9 mouse cellular contexts compared by ENCODE assay signal in the genomic region with DNA sequence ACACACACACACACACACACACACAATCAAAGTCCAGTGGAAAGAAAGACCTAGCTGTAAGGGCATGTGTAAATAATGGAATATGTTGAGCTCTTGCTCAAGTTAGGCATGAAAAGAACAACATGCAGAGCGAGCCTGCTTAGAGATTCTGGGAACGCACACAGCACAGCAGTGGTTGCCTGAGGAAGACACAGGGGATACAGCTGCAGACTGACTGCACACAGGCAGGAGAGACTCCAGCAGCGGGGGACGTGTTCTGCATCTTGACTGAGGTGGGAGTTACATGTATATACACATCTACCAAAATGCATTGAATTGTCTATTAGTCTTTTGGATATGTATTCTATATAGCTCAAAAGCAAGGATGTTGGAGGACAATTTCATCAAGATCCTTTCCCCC. TPM values are rescaled to one million over a fixed set of nuclear protein-coding genes. Genes with fewer than 3 reads are reported as not detected.
DNase-seq lines count a peak whose midpoint lies in the region; ATAC-seq and TF ChIP-seq lines count a peak whose summit lies in the region.
"Had no signal": no experiment of that assay in that cellular context is flagged by ENCODE, and none has a peak within 500 bp of the region (broad histone marks: within the 10 kb centered on the region; RNA-seq: fewer than 3 reads in every experiment).

No protein-coding gene starts in this region.

- H3K4me3 ChIP-seq in heart, embryonic 12.5 days, result no peak overlapping the region
- H3K4me3 ChIP-seq in liver, postnatal 0 days (ENCODE audit: low read depth, low read length), result no peak overlapping the region
- H3K4me3 ChIP-seq in liver, embryonic 12.5 days, result no peak overlapping the region
- peak overlapping the region; percentile 22 for H3K4me3 ChIP-seq in forebrain, embryonic 16.5 days (replicated peaks; ENCODE audit: low read length)
- H3K4me3 ChIP-seq in midbrain, embryonic 15.5 days, result peak overlapping the region; percentile 6; the same call in 1 of the 2 replicates
- H3K4me3 ChIP-seq: left cerebral cortex, adult 2 months had no signal

- TF ChIP-seq CTCF in liver, postnatal 0 days (IDR thresholded peaks at IDR 0.05; ENCODE audit: low read depth), result no peak

- no peak for ATAC-seq in heart, embryonic 12.5 days (ENCODE audit: insufficient number of reproducible peaks, low FRiP score)
- ATAC-seq in liver, postnatal 0 days, result peak; percentile 82
- ATAC-seq in liver, embryonic 12.5 days, result no peak
- ATAC-seq in forebrain, embryonic 16.5 days, result peak; percentile 94
- ATAC-seq in midbrain, embryonic 15.5 days (replicated peaks), result peak; percentile 95
- ATAC-seq in granulocyte monocyte progenitor cell, adult 5-6 weeks (replicated peaks; ENCODE audit: poor library complexity, severe bottlenecking), result no peak

- H3K27me3 ChIP-seq in heart, embryonic 12.5 days (replicated peaks), result no peaks in the 10 kb centered on the region
- no peaks in the 10 kb centered on the region for H3K27me3 ChIP-seq in liver, postnatal 0 days (ENCODE audit: insufficient read depth, low read length)
- H3K27me3 ChIP-seq in liver, embryonic 12.5 days (replicated peaks), result no peaks in the 10 kb centered on the region
- H3K27me3 ChIP-seq in forebrain, embryonic 16.5 days (replicated peaks; ENCODE audit: control insufficient read depth, insufficient read depth, low read length), result no peaks in the 10 kb centered on the region
- H3K27me3 ChIP-seq in midbrain, embryonic 15.5 days (replicated peaks), result no peaks in the 10 kb centered on the region

- no peak for DNase-seq in heart, adult 18-20 months
- DNase-seq in liver, postnatal 0 days, result peak; percentile 35
- DNase-seq in Muller cell, postnatal 12 days (ENCODE audit: inconsistent ontology term), result no peak

- 79% methylated on average over 4 of the region's 4 CpGs for WGBS in heart, embryonic 12.5 days
- WGBS in liver, postnatal 0 days (ENCODE audit: insufficient replicate concordance), result 72% methylated on average over 4 of the region's 4 CpGs
- 64% methylated on average over 4 of the region's 4 CpGs for WGBS in liver, embryonic 12.5 days (ENCODE audit: insufficient replicate concordance)
- WGBS in forebrain, embryonic 16.5 days, result 24% methylated on average over 4 of the region's 4 CpGs
- 24% methylated on average over 4 of the region's 4 CpGs for WGBS in midbrain, embryonic 15.5 days

- no peak overlapping the region for H3K9ac ChIP-seq in heart, embryonic 12.5 days
- H3K9ac ChIP-seq in liver, postnatal 0 days (replicated peaks), result no peak overlapping the region
- no peak overlapping the region for H3K9ac ChIP-seq in liver, embryonic 12.5 days
- peak overlapping the region; percentile 36; the same call in 1 of the 2 replicates for H3K9ac ChIP-seq in forebrain, embryonic 16.5 days (replicated peaks; ENCODE audit: low read depth, low read length)
- H3K9ac ChIP-seq in midbrain, embryonic 15.5 days, result 0 out of 2 replicates have a peak overlapping the region, but pooled peaks have one; percentile 1

- no peak overlapping the region for H3K27ac ChIP-seq in heart, embryonic 12.5 days (ENCODE audit: poor library complexity, severe bottlenecking)
- peak overlapping the region; percentile 69 for H3K27ac ChIP-seq in liver, postnatal 0 days (ENCODE audit: low read depth)
- H3K27ac ChIP-seq in liver, embryonic 12.5 days, result no peak overlapping the region
- H3K27ac ChIP-seq in forebrain, embryonic 16.5 days (ENCODE audit: low read length), result peak overlapping the region; percentile 81
- H3K27ac ChIP-seq in midbrain, embryonic 15.5 days, result peak overlapping the region; percentile 79
- H3K27ac ChIP-seq: left cerebral cortex, adult 2 months had no signal

- H3K4me1 ChIP-seq in heart, embryonic 12.5 days (replicated peaks), result no peaks in the 10 kb centered on the region
- no peaks in the 10 kb centered on the region for H3K4me1 ChIP-seq in liver, postnatal 0 days (ENCODE audit: insufficient read depth)
- no peaks in the 10 kb centered on the region for H3K4me1 ChIP-seq in liver, embryonic 12.5 days
- peaks cover 9% of the 10 kb centered on the region for H3K4me1 ChIP-seq in forebrain, embryonic 16.5 days (replicated peaks; ENCODE audit: control insufficient read depth, insufficient read depth, low read length)
- H3K4me1 ChIP-seq in midbrain, embryonic 15.5 days, result peaks cover 12% of the 10 kb centered on the region; the same call in 1 of the 2 replicates

- H3K4me2 ChIP-seq in heart, embryonic 12.5 days, result peak overlapping the region; percentile 39; the same call in 1 of the 2 replicates
- H3K4me2 ChIP-seq in liver, postnatal 0 days (ENCODE audit: low read depth, low read length), result peak overlapping the region; percentile 49; the same call in 1 of the 2 replicates
- no peak overlapping the region for H3K4me2 ChIP-seq in liver, embryonic 12.5 days
- peak overlapping the region; percentile 48 for H3K4me2 ChIP-seq in forebrain, embryonic 16.5 days (ENCODE audit: low read length)
- peak overlapping the region; percentile 38 for H3K4me2 ChIP-seq in midbrain, embryonic 15.5 days

- TF ChIP-seq EP300 in liver, postnatal 0 days (IDR thresholded peaks at IDR 0.05; ENCODE audit: low read depth), result no peak

- H3K36me3 ChIP-seq in heart, embryonic 12.5 days, result no peaks in the 10 kb centered on the region
- H3K36me3 ChIP-seq in liver, postnatal 0 days (replicated peaks; ENCODE audit: insufficient read depth, low read length), result no peaks in the 10 kb centered on the region
- no peaks in the 10 kb centered on the region for H3K36me3 ChIP-seq in liver, embryonic 12.5 days
- H3K36me3 ChIP-seq in forebrain, embryonic 16.5 days (ENCODE audit: control insufficient read depth, insufficient read depth), result no peaks in the 10 kb centered on the region
- H3K36me3 ChIP-seq in midbrain, embryonic 15.5 days (replicated peaks), result no peaks in the 10 kb centered on the region

- H3K9me3 ChIP-seq in heart, embryonic 12.5 days (replicated peaks), result no peaks in the 10 kb centered on the region
- H3K9me3 ChIP-seq in liver, postnatal 0 days (ENCODE audit: low read length), result no peaks in the 10 kb centered on the region
- no peaks in the 10 kb centered on the region for H3K9me3 ChIP-seq in liver, embryonic 12.5 days (replicated peaks)
- no peaks in the 10 kb centered on the region for H3K9me3 ChIP-seq in forebrain, embryonic 16.5 days (ENCODE audit: control insufficient read depth, low read length)
- no peaks in the 10 kb centered on the region for H3K9me3 ChIP-seq in midbrain, embryonic 15.5 days

RNA-seq across cellular contexts. Expression of a gene that starts 18.1 kb away (rescaled TPM):
- 58.1 and 58.5 TPM in 2 replicates for polyA plus RNA-seq in heart, embryonic 12.5 days (2016; fragmentation: Nextera tagmentation; extraction: Ambion mirVana)
- total RNA-seq in heart, adult 18-20 months (2021), result 10 to 100 TPM; 10.9 to 12.4 TPM
- polyA plus RNA-seq in liver, postnatal 0 days (2015; fragmentation: Nextera tagmentation; extraction: Ambion mirVana), result 24.7 and 28.4 TPM in 2 replicates
- polyA plus RNA-seq in liver, embryonic 12.5 days (2016; fragmentation: Nextera tagmentation; extraction: Ambion mirVana), result 88.1 and 93.4 TPM in 2 replicates
- 60.5 and 63.3 TPM in 2 replicates for polyA plus RNA-seq in forebrain, embryonic 16.5 days (2015; fragmentation: Nextera tagmentation; extraction: Ambion mirVana)
- polyA plus RNA-seq in midbrain, embryonic 15.5 days (2015; fragmentation: Nextera tagmentation; extraction: Ambion mirVana), result 45.9 and 47.3 TPM in 2 replicates
- 107 and 136 TPM in 2 replicates for total RNA-seq in granulocyte monocyte progenitor cell, adult 5-6 weeks (2014; fragmentation: Nextera tagmentation)
- total RNA-seq in granulocyte monocyte progenitor cell, adult 5-6 weeks (2017), result 163 and 172 TPM in 2 replicates

RNA-seq across cellular contexts. Expression of a gene that starts 44.0 kb away (rescaled TPM):
- 851 and 903 TPM in 2 replicates for polyA plus RNA-seq in heart, embryonic 12.5 days (2016; fragmentation: Nextera tagmentation; extraction: Ambion mirVana)
- total RNA-seq in heart, adult 18-20 months (2021), result 100 to 1,000 TPM; 684 to 750 TPM
- 170 and 207 TPM in 2 replicates for polyA plus RNA-seq in liver, postnatal 0 days (2015; fragmentation: Nextera tagmentation; extraction: Ambion mirVana)
- 699 and 700 TPM in 2 replicates for polyA plus RNA-seq in liver, embryonic 12.5 days (2016; fragmentation: Nextera tagmentation; extraction: Ambion mirVana)
- 731 and 789 TPM in 2 replicates for polyA plus RNA-seq in forebrain, embryonic 16.5 days (2015; fragmentation: Nextera tagmentation; extraction: Ambion mirVana)
- polyA plus RNA-seq in midbrain, embryonic 15.5 days (2015; fragmentation: Nextera tagmentation; extraction: Ambion mirVana), result 822 and 848 TPM in 2 replicates
- 1,162 and 1,300 TPM in 2 replicates for total RNA-seq in granulocyte monocyte progenitor cell, adult 5-6 weeks (2014; fragmentation: Nextera tagmentation)
- total RNA-seq in granulocyte monocyte progenitor cell, adult 5-6 weeks (2017), result 1,625 and 1,634 TPM in 2 replicates

Comparison
In these comparisons a context has a peak if more than half of its experiments do, and no peak if none do; other contexts are left out.
1. ATAC-seq: peak in liver, postnatal 0 days (single experiment), forebrain, embryonic 16.5 days (single experiment) and midbrain, embryonic 15.5 days (single experiment); none in heart, embryonic 12.5 days (single experiment), liver, embryonic 12.5 days (single experiment) and granulocyte monocyte progenitor cell, adult 5-6 weeks (single experiment).
2. H3K27ac ChIP-seq: peak in liver, postnatal 0 days (single experiment), forebrain, embryonic 16.5 days (single experiment) and midbrain, embryonic 15.5 days (single experiment); none in heart, embryonic 12.5 days (single experiment) and liver, embryonic 12.5 days (single experiment).
3. H3K4me3 ChIP-seq: peak in forebrain, embryonic 16.5 days (single experiment) and midbrain, embryonic 15.5 days (single experiment); none in heart, embryonic 12.5 days (single experiment), liver, postnatal 0 days (single experiment) and liver, embryonic 12.5 days (single experiment).
4. H3K9ac ChIP-seq: peak in forebrain, embryonic 16.5 days (single experiment) and midbrain, embryonic 15.5 days (single experiment); none in heart, embryonic 12.5 days (single experiment), liver, postnatal 0 days (single experiment) and liver, embryonic 12.5 days (single experiment).